Mouse (Mus musculus): ENCODE measurements around the gene Tulp2. TPM values are rescaled to one million over a fixed set of nuclear protein-coding genes. Genes with fewer than 3 reads are reported as not detected.
A peak's percentile ranks its signal among the peaks of the same experiment; 100 is the strongest.

Gene Tulp2
- polyA plus RNA-seq, 1 experiment from 2014 or later: 1.7 TPM

DNA sequence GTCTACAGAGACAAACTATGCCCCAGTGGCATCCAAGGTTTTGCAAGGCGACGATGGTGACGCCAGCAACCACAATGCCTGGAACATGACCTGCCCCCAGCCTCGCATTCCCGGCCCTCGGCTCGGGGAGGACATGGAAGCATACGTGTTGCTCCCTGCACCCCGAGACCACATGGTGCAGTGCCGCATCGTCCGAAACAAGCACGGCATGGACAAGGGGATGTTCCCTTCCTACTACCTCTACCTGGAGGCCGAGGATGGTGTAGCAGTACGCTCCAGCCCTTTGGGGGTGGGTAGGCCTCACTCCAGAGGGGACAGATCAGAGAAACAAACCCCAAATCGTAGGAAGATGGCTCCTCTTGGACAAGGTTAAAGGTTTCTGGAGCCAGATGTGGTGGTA lies 36.9 kb downstream of the Tulp2 start:
- no peak for ATAC-seq (ENCODE audit: insufficient number of reproducible peaks, insufficient read depth, low FRiP score, low read depth)

DNA sequence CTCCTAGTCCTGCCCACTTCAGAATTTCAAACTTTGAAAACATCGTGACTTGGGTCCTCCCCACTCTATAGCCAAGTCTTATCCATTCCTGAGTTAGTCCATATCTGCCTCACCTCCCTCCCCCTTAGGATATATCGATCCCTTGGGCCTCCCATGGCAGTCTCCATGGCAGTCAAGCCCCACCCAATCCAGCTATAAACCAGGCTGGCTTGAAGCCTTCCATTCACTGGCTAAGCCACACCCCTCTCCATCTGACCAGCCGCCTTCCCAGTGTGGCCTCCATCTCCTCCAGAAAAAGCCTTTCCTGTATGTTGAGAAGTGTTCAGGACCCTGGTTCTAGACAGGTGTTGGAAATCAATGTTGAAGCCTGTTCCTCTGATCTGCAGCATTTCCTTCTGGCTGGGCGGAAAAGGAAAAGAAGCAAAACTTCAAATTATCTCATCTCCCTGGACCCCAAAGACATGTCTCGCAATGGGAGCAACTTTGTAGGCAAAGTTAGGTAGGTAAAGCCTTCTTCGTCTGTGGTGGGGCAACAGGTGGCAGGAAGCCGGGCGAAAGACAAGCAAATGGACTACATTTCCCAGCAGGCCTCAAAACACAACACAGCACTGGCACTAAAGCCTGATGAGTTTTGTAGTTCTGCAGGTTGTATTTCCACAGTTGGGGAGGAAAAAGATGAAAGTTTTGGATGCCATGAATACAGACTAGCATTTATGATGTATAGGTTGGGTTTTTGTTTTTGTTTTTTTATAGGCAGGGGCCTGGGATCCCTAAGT lies 37.9 kb downstream of the Tulp2 start:
- H3K9me3 ChIP-seq (ENCODE audit: control insufficient read depth, low read depth, low read length): no peaks in the 10 kb centered on the region
- no peak overlapping the region for H3K9ac ChIP-seq (replicated peaks; ENCODE audit: low read depth, low read length)
- no peak overlapping the region for H3K4me2 ChIP-seq (replicated peaks; ENCODE audit: low read depth, low read length)
- H3K36me3 ChIP-seq (ENCODE audit: control insufficient read depth, insufficient read depth, low read length): peaks cover 5% of the 10 kb centered on the region; the same call in 1 of the 2 replicates
- no peak for ATAC-seq (ENCODE audit: insufficient number of reproducible peaks, insufficient read depth, low FRiP score, low read depth)
- peaks cover 16% of the 10 kb centered on the region; the same call in 1 of the 2 replicates for H3K4me1 ChIP-seq (ENCODE audit: control insufficient read depth, insufficient read depth, low read length)
- WGBS: 75% methylated on average over 8 of the region's 8 CpGs
- no peaks in the 10 kb centered on the region for H3K27me3 ChIP-seq (ENCODE audit: control insufficient read depth, insufficient read depth, low read length)
- H3K4me3 ChIP-seq (ENCODE audit: low read depth, low read length): no peak overlapping the region
- H3K27ac ChIP-seq (ENCODE audit: low read length): no peak overlapping the region

More for the DNA sequence above, 36.9 kb downstream of the Tulp2 start:
- H3K27ac ChIP-seq (ENCODE audit: low read length): no peak overlapping the region
- H3K9ac ChIP-seq (replicated peaks; ENCODE audit: low read depth, low read length): no peak overlapping the region
- H3K36me3 ChIP-seq (ENCODE audit: control insufficient read depth, insufficient read depth, low read length): peaks cover 5% of the 10 kb centered on the region; the same call in 1 of the 2 replicates
- no peaks in the 10 kb centered on the region for H3K27me3 ChIP-seq (ENCODE audit: control insufficient read depth, insufficient read depth, low read length)
- no peak overlapping the region for H3K4me3 ChIP-seq (ENCODE audit: low read depth, low read length)
- H3K9me3 ChIP-seq (ENCODE audit: control insufficient read depth, low read depth, low read length): no peaks in the 10 kb centered on the region
- no peak overlapping the region for H3K4me2 ChIP-seq (replicated peaks; ENCODE audit: low read depth, low read length)
- H3K4me1 ChIP-seq (ENCODE audit: control insufficient read depth, insufficient read depth, low read length): peaks cover 13% of the 10 kb centered on the region; the same call in 1 of the 2 replicates
- 93% methylated on average over 16 of the region's 16 CpGs for WGBS

DNA sequence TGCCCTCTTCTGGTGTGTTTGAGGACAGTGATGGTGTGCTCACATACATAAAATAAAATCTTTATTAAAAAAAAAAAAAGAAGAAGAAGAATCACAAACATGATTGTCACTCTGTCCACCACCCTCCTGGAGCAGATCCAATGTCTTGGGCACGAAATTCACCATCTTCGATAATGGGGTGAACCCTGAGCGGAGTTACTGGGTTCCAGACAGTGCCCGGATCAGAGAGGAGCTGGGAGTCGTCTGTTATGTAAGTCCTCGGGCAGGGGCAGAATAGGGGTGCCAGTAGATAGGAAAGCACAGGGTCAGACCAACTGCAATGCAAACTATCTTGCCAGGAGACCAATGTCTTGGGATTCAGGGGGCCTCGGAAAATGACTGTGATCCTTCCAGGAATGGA lies 38.9 kb downstream of the Tulp2 start:
- Histone ChIP-seq H3K9me3 (ENCODE audit: control insufficient read depth, low read depth, low read length) (no peaks in the 10 kb centered on the region), H3K27ac (ENCODE audit: low read length) (no peak overlapping the region), H3K27me3 (ENCODE audit: control insufficient read depth, insufficient read depth, low read length) (no peaks in the 10 kb centered on the region), H3K9ac (replicated peaks; ENCODE audit: low read depth, low read length) (no peak overlapping the region), H3K4me2 (replicated peaks; ENCODE audit: low read depth, low read length) (no peak overlapping the region), H3K36me3 (ENCODE audit: control insufficient read depth, insufficient read depth, low read length) (peaks cover 5% of the 10 kb centered on the region; the same call in 1 of the 2 replicates), H3K4me1 (ENCODE audit: control insufficient read depth, insufficient read depth, low read length) (peaks cover 21% of the 10 kb centered on the region; the same call in 1 of the 2 replicates), H3K4me3 (ENCODE audit: low read depth, low read length) (no peak overlapping the region)
- WGBS: 93% methylated on average over 7 of the region's 7 CpGs
- no peak for ATAC-seq (ENCODE audit: insufficient number of reproducible peaks, insufficient read depth, low FRiP score, low read depth)

DNA sequence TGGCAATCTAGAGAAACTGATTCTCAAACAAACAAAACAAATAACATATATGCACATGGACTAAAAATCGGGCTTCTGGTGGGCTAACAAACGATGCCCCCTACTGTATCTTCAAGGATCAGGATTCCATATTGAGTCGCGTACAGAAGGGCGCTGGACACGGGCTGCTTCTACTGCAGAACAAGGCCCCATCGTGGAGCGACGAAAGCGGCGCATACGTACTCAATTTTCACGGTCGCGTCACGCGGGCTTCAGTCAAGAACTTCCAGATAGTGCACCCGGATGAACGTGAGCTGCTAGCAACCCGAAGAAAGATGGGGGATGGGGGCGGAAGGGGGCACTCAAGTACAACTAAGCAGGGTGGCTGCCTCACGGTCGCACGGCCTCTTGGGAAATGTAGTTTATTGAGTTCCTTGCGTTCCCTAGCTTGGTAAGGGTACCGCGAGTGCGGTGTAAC lies 40.1 kb downstream of the Tulp2 start:
- no peaks in the 10 kb centered on the region for H3K9me3 ChIP-seq (ENCODE audit: control insufficient read depth, low read depth, low read length)
- peak overlapping the region; percentile 46; the same call in 1 of the 2 replicates for H3K9ac ChIP-seq (replicated peaks; ENCODE audit: low read depth, low read length)
- WGBS: under 1% methylated on average over 28 of the region's 28 CpGs
- H3K27me3 ChIP-seq (ENCODE audit: control insufficient read depth, insufficient read depth, low read length): no peaks in the 10 kb centered on the region
- H3K27ac ChIP-seq (ENCODE audit: low read length): peak overlapping the region; percentile 91
- peak overlapping the region; percentile 49 for H3K4me3 ChIP-seq (ENCODE audit: low read depth, low read length)
- peaks cover 5% of the 10 kb centered on the region; the same call in 1 of the 2 replicates for H3K36me3 ChIP-seq (ENCODE audit: control insufficient read depth, insufficient read depth, low read length)
- H3K4me2 ChIP-seq (replicated peaks; ENCODE audit: low read depth, low read length): peak overlapping the region; percentile 46
- ATAC-seq (ENCODE audit: insufficient number of reproducible peaks, insufficient read depth, low FRiP score, low read depth): peak; percentile 53; the same call in 1 of the 2 replicates
- H3K4me1 ChIP-seq (ENCODE audit: control insufficient read depth, insufficient read depth, low read length): peaks cover 21% of the 10 kb centered on the region; the same call in 1 of the 2 replicates

DNA sequence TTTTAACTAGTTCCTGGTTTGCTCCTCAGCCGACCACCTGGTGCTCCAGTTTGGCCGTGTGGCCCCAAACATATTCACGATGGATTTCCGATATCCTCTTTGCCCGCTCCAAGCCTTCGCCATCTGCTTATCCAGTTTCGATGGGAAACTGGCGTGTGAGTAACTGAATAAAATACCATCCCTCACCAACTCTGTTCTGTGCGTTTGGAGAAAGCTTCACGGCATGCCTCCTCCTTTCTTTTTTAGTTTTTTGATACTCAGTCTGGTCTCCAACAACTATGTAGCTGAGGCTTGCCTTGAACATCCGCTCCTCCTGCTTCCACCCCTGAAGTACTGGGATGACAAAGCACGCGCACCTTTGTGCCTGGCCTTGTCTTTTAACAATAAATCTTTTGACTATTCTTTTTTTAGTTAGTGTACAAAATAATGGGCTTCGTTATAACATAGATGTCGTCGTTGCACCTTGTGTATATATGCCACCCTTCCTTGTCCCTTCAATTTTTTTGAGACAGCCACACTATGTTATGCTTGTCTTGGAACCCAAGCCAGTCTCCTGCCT lies 40.6 kb downstream of the Tulp2 start:
- Histone ChIP-seq H3K4me2 (replicated peaks; ENCODE audit: low read depth, low read length) (peak overlapping the region; percentile 46), H3K4me1 (ENCODE audit: control insufficient read depth, insufficient read depth, low read length) (peaks cover 21% of the 10 kb centered on the region; the same call in 1 of the 2 replicates), H3K9me3 (ENCODE audit: control insufficient read depth, low read depth, low read length) (no peaks in the 10 kb centered on the region), H3K36me3 (ENCODE audit: control insufficient read depth, insufficient read depth, low read length) (peaks cover 5% of the 10 kb centered on the region; the same call in 1 of the 2 replicates), H3K27ac (ENCODE audit: low read length) (no peak overlapping the region; the same call in 1 of the 2 replicates), H3K4me3 (ENCODE audit: low read depth, low read length) (peak overlapping the region; percentile 49), H3K27me3 (ENCODE audit: control insufficient read depth, insufficient read depth, low read length) (no peaks in the 10 kb centered on the region), H3K9ac (replicated peaks; ENCODE audit: low read depth, low read length) (0 out of 2 replicates have a peak overlapping the region, but pooled peaks have one; percentile 46)
- no peak for ATAC-seq (ENCODE audit: insufficient number of reproducible peaks, insufficient read depth, low FRiP score, low read depth)
- 57% methylated on average over 16 of the region's 16 CpGs for WGBS

DNA sequence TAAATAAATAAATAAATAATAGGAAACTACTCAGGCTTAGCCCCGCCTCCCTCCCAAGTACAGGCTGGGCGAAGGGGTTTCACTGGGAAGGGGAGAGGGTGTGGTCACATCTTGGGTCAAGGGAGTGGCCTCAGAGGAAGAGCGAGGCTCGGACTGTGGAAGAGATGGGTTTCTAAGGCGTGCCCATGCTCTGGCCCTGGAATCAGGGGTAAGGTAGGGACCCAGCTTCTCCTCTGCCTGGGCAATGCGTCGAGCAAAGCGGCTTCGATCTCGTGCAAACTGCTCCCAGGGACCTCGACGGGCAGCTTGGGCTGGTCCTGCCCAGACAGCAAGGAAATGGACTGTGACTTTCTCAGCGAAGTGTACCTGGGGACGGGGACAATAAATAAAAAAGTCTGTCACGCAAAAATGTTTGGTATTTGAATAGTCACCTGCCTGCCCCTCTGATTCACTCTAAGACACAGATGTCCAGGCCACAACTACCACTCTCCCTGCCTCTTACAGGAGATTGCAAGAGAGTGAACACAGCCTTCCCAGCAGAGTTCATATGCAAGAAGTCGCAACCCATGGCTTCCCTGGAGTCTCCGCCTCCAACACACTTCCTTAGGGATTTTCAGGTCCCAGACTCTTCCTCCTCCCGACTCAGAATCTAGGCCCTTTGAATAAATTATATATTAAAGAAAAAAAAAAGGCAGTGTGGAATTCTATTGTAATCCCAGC lies 41.4 kb downstream of the Tulp2 start:
- H3K4me1 ChIP-seq (ENCODE audit: control insufficient read depth, insufficient read depth, low read length): peaks cover 21% of the 10 kb centered on the region; the same call in 1 of the 2 replicates
- H3K4me3 ChIP-seq (ENCODE audit: low read depth, low read length): no peak overlapping the region
- H3K9me3 ChIP-seq (ENCODE audit: control insufficient read depth, low read depth, low read length): no peaks in the 10 kb centered on the region
- H3K4me2 ChIP-seq (replicated peaks; ENCODE audit: low read depth, low read length): no peak overlapping the region
- H3K27ac ChIP-seq (ENCODE audit: low read length): no peak overlapping the region
- H3K9ac ChIP-seq (replicated peaks; ENCODE audit: low read depth, low read length): no peak overlapping the region
- H3K36me3 ChIP-seq (ENCODE audit: control insufficient read depth, insufficient read depth, low read length): peaks cover 5% of the 10 kb centered on the region; the same call in 1 of the 2 replicates
- ATAC-seq (ENCODE audit: insufficient number of reproducible peaks, insufficient read depth, low FRiP score, low read depth): no peak
- no peaks in the 10 kb centered on the region for H3K27me3 ChIP-seq (ENCODE audit: control insufficient read depth, insufficient read depth, low read length)
- WGBS: 68% methylated on average over 18 of the region's 18 CpGs

DNA sequence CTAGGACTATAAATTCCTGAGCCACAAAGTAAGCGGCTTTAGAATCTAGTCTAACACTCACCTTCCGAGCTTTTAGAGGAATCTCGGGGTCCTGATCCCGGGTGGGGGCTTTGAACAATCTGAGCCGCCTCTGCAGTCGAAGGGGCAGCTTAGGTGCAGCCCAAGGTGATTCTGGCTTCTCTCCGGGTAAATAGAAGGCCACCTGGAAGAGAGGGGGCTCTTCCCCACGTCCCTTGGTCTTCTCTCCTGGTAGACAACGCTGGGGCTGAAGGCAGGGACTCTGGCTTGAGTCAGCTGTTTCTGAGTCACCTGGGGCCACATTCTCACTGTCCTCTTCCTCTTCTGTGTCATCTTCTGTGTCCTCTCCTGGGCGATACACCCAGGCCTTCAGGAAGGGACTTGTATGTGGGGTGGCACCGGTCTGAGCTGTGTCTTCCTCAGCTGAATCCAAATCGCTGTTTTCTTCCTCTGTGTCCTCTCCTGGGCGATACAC lies 42.0 kb downstream of the Tulp2 start:
- H3K27ac ChIP-seq (ENCODE audit: low read length): no peak overlapping the region

More for the DNA sequence above, 42.0 kb downstream of the Tulp2 start:
- ATAC-seq (ENCODE audit: insufficient number of reproducible peaks, insufficient read depth, low FRiP score, low read depth): no peak
- H3K9ac ChIP-seq (replicated peaks; ENCODE audit: low read depth, low read length): no peak overlapping the region
- H3K4me1 ChIP-seq (ENCODE audit: control insufficient read depth, insufficient read depth, low read length): peaks cover 21% of the 10 kb centered on the region; the same call in 1 of the 2 replicates
- no peak overlapping the region for H3K4me3 ChIP-seq (ENCODE audit: low read depth, low read length)
- 78% methylated on average over 12 of the region's 13 CpGs for WGBS
- H3K36me3 ChIP-seq (ENCODE audit: control insufficient read depth, insufficient read depth, low read length): peaks cover 5% of the 10 kb centered on the region; the same call in 1 of the 2 replicates
- no peaks in the 10 kb centered on the region for H3K9me3 ChIP-seq (ENCODE audit: control insufficient read depth, low read depth, low read length)
- no peak overlapping the region for H3K4me2 ChIP-seq (replicated peaks; ENCODE audit: low read depth, low read length)
- no peaks in the 10 kb centered on the region for H3K27me3 ChIP-seq (ENCODE audit: control insufficient read depth, insufficient read depth, low read length)
